Mouse (Mus musculus) ovary, adult 18-20 months (tissue): ENCODE data around the gene Apoc3.

Experiments used
- DNase-seq: peaks from one replicate; pipeline ENCODE4 v3.0.0; 2022; ENCODE audit warnings: low spot score, mixed read lengths

The Apoc3 gene

DNA sequence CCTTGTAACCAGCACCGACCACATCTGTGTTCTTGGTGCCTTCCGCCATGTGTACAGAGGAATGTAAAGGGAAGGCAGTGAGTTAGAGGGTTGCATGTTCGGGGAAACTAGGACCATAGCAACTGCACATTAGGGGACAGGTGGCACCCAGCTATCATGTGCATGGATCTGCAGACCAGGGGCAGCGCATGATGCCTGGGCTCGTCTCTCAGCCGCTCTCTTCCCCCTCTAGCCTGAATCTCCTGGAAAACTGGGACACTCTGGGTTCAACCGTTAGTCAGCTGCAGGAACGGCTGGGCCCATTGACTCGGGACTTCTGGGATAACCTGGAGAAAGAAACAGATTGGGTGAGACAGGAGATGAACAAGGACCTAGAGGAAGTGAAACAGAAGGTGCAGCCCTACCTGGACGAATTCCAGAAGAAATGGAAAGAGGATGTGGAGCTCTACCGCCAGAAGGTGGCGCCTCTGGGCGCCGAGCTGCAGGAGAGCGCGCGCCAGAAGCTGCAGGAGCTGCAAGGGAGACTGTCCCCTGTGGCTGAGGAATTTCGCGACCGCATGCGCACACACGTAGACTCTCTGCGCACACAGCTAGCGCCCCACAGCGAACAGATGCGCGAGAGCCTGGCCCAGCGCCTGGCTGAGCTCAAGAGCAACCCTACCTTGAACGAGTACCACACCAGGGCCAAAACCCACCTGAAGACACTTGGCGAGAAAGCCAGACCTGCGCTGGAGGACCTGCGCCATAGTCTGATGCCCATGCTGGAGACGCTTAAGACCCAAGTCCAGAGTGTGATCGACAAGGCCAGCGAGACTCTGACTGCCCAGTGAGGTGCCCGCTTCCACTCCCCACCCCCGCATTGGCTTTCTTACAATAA lies 5.6 kb downstream of the Apoc3 start:
- DNase-seq: peak; percentile 73

DNA sequence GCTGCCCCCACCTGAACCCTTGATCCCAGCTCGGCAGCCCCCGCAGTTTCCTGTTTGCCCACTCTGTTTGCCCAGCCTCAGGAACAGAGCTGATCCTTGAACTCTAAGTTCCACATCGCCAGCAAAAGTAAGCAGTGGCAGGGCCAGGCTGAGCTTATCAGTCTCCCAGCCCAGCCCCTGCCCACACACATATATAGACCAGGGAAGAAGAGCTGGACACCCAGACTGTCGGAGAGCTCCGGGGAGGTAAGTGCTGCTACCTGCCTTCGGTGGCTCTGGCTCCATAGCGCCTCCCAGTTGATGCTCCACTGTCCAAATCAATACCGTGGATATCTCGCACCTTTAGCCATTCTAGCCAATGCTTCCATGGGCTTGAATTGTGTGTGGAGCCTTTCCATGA lies 6.9 kb downstream of the Apoc3 start, which contains the start of gene Apoa1:
Gene Apoa1 (plus strand): TSS at position 90 of the 400 bp plus-strand sequence.
- no peak for DNase-seq

DNA sequence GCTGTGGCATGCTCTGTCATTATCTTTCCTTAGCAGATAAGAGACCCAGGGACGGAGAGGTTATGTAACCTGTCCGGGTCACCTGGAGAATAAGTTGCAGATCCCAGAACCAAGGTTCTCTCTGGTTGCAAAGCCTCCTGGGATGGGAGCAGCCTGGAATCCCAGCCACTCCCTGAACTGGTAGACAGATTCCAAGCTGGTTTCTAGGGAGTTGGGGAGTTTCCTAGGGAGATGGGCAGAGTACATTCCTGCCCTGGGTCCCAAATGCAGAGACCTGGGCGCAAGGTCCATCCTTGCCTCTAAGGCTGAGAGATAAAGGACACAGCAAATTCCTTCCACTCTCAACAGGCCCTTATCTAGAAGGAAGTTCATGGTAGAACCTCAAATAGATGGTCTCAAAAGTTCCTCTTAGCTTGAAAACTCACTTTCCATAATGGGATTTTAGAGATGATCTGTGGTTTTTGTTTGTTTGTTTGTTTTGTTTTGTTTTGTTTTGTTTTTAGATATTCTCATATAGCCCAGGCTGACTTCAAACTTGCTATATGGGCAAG lies 8.3 kb downstream of the Apoc3 start:
- DNase-seq: no peak

DNA sequence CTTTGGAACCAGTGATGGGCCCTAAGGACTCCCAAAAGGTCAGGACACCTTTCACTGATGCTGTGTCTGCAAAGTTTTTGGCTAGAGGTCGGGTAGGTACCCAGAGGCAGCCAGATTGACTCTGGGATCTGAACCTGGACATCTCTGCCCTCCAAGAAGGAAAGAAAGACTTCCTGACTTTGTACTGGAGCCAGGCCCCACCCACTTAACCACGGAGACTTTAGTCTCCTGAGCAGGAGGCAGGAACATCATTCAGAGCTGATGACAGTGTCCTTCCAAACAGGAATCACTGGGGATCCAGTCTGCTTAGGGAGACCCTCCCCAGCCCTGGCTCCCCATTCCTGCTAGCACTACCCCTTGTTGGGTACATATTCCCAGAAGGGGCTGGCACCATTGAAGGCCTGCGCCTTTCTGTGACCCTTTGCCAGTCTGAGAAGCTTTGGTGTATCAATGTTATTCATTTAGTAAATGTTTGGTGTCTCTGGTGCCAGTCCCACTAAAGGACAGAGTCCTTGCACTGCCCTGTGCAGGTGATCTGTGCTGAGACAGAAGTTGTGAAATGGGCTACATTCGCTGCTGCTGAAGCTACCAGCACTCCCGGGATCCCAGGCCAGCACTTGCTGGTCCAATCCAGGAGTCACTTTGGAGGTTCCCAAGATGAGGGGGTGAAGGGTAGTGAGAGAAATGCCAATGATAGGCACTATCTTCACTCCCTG lies 10.3 kb downstream of the Apoc3 start:
- DNase-seq: no peak

DNA sequence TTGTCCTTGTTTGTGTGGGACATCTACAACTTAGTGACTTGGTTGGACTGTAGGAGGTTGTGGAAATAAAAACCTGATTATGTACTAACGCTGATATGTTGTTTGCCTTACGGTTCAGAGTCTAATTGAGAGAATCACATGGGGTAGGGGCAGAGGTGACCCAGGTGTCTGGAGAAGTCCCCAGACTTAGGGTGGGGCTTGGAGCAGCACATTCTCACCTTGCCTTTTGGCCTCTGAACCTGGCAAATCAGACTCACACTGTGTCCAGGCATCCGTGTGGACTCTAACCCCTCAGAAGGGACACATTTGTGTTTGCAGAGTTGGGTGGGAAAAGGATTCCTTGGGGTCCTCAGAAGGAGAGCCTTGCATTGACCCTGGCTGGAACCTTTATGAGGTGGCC lies 11.3 kb downstream of the Apoc3 start:
- DNase-seq: no peak

DNA sequence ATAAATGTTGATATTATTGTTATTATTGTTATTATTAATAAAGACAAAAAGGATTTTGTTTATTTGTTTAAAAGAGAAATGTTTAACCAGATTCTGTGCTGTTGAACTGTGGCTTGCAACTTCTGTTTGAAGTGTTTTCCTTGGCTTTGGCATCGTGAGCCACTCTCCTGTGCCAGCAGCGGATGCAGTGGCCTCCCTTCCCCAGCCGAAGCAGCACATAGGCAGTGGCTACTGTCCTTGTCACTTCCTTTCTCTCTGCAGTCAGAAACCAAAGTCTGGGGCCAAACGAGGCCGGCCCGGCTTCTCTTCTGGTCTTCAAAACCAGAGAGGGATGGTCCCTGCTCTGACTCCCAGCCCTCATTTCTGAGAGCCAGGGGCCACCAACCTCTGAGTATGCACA lies 12.3 kb downstream of the Apoc3 start:
- no peak for DNase-seq

DNA sequence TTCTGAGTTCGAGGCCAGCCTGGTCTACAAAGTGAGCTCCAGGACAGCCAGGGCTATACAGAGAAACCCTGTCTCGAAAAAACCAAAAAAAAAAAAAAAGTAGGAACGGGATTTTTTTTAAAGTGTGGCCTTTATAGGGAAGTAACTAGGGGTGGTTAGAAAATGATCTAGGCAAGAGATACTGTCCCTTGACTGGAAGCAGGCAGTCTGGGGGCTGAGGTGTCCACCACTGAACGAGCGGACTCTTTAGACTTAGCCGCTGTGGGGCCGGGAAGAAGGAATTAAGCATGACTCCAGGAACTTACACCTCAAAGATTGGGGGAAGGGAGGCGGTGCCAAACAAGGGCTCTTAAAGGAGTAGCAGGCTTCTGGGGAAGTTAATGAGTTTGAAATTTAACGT lies 17.3 kb downstream of the Apoc3 start:
- DNase-seq: no peak

DNA sequence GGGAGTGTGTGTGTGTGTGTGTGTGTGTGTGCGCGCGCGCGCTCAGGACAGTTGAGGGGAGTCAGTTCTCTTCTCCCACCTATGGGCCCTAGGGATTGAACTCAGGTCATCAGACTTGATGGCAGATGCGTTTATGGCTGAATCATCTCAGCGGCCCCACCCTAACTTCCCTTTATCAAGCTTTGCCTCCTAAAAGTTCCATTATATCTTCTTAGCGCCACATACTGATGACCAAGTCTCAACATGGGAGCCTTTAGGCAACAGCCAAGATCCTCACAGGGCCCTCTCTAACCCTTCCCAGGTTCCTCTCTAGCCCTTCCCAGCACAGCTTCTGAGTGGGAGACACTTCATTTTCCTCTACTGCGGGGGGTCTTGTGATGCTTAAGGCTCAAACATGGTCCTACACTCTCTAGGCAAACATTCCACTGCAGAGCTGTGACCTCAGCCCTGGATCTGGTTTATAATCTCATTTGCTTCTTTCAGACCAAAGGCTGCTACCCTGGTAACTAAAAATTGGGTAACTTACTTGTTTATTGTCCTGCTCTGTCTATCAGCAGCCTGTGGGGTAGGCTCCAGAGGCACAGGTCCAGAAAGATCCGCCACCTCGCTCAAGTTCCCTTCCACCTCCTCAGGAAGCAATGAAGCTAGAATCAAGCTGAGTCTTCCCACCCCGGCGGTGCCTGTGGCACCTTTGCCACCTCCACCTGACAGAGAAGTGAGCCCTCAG lies 18.5 kb downstream of the Apoc3 start:
- no peak for DNase-seq

DNA sequence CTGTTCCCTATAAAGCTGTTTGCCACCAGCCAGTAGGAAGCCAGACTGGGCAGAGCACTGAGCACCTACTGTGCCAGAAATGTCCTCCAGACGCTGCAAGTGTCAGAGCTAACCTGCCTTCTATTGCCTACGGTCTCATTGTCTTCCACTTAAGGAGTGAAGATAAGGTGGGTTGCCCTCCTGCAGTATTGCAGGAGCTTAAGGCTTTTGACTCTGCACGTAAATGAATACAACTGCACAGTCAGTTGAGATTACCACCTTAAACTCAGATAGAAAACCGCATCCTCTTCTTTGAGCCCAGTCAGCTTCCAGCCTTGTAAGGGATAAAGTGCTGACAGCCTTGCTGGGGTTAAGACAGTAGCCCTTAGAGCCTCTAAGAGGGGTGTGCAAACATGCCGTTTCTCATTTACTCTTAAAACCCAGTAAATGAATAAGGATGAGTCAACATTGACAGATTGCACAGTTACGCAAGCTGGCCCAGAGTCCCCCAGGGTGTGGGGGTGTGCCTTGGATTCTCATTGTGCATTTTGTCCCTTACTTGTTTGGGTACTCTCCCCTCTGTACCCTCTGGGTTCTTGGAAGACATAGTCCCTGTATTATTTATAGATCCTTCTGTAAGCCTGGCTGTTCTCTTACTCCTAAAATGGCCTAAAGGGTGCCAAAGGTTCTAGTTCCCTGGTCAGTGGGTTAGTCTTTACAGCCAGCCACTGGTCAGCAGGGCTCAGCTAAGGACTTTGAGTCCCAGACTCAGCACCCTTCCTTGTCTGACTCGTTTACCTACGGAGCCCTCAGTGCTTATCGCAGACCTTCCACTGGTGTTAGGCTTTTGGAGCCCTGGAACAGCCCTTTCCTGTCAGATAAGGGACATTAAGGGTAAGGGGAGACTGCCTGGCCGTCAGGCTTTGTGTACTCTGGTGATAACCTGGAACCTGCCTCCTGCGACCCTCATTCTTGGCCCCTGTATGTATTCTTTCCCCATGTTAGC lies 19.8 kb downstream of the Apoc3 start:
- DNase-seq: no peak

DNA sequence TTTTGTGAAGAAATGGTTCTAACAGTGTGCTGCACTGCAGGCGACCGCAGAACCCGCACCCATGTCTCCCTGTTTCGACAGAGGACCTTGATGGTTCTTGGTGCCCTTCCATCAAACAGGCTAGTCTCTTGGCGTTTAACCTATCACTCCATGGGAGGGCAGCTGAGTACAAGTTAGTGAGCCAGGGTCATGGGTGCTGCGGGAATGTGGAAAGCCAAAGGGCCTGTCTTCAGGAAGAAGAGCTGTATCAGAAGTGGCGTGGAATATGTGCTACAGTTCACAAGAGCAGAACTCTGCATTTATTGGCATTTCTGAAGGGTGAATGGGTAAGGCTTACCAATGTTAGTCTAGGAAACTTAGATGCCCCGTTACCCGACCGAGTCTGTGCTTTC lies 20.5 kb downstream of the Apoc3 start:
- no peak for DNase-seq

DNA sequence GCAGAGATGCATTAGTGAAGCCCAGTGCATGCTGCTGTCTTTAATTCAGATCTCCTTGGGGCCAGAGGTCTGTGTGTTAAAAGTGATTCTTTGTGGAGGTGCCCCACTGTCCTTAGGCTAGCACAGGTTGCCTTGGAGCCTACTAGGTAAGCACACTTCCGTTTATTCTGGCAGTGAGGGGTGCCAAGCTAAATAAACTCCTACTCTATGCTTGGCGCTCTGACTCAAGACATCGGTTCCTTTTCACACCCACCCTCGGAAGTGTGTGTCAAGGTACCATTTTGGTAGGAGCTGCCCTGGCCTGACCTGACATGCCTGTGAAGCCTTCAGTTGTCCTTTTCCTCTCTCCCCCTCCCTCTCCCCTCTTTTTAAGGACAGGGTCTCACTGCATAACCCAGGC lies 21.2 kb downstream of the Apoc3 start:
- no peak for DNase-seq

DNA sequence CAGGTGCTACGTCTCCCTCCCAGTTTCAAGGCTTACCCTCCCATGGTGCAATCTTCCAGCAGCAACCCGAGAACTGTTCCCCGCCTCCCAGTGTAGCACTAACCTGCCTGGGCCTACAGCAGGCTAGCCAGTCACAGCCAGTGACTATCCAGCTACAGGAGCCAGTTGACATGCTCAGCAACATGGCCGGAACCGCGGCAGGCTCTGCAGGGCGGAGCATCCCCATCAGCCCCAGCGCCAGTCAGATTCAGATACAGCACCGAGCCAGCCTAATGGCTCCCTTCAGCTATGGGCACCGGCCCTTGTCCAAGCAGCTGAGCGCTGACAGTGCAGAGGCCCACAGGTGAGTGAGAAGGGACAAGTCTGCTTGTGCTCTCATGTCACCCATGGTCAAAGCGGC lies 25.0 kb downstream of the Apoc3 start:
- DNase-seq: no peak

DNA sequence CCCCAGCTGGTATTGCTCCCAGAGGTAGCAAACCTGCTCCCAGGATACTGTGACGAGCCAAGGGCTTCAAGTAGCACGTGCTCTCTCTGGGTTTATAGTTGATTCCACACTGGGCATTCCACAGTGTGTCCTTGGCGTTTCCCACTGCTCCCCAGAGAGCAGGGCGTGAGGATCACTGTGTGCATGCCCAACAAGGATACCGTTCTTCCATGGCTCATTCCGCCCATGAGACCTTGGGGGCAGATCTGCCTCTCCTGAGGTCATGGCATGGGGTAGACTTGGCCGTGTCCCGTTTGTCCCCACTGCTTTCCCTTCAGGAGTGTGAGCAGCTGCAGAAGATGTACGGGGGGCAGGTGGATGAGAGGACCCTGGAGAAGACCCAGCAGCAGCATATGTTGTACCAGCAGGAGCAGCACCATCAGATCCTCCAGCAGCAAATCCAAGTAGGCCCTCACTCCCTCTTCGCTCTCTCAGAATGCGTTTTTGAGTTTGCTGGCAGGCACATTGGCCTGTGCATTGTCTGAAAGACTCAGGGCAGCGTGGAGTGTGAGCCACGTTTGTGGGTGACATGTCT lies 26.9 kb downstream of the Apoc3 start:
- DNase-seq: peak; percentile 60

DNA sequence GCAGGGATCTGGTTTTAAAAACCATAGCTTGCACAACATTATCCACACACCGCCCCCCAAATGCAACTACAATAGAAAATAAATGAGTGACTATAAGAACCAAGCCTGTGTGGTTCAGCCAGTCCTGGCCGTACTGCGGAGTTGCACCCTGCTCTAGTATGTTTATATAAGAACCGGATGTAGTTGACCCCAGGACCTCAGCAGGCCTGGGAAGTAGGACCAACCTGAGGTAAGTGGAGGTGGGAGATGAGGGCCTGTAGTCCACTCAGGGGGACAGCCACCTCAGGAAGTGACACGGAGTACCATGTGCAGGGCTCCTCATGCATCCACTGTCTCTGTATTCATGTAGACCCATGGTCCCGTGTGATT lies 28.0 kb downstream of the Apoc3 start:
- DNase-seq: no peak

DNA sequence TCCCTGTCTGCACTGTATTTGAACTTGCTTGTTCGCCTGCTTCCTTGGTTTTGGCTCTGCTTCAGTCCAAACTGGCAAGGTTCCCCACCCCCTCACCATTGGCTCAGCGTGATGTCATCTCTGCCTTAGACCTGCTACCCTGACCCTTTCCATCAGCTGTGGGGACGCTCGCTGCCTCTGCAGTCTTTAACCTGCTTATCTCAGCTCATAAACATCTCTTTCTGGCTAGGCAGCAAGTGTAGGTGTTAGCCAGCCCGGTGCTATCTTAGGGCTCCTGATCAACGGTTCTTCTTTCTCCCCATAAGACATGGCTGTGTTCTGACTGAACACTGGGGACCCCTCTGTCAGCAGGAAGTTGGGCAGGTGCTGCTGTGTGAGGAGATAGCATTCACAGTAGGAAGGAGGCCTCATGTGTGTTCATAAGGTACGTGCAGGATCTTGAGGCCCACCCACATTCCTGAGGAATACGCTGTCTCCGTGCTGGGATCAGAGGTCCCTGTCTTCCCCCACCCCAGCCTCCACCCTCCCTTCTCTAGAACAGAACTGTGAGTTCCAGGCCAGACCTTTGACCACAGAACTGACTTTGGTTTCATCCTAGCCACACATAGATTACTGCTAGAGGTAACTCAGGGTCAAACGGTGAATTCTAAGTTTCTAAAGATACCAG lies 28.5 kb downstream of the Apoc3 start:
- no peak for DNase-seq

DNA sequence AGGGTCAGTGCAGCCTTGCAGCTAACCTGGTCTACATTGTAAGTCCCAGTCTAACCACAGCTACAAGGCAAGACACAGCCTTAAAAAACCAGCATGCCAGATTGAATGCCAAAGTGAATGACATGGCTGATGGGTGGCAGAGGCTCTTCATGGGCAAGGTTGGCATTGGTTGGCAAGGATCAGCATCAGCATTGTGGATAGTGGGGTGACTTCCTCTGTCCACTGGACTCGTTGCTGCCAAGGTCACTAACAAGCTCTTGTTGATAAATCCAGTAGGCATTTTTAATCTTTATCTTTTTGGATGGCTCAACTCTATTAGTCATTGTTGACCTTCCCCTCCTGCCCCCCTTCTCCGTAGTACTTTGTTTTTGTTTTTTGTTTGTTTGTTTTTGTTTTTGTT lies 35.8 kb downstream of the Apoc3 start:
- peak; percentile 64 for DNase-seq

DNA sequence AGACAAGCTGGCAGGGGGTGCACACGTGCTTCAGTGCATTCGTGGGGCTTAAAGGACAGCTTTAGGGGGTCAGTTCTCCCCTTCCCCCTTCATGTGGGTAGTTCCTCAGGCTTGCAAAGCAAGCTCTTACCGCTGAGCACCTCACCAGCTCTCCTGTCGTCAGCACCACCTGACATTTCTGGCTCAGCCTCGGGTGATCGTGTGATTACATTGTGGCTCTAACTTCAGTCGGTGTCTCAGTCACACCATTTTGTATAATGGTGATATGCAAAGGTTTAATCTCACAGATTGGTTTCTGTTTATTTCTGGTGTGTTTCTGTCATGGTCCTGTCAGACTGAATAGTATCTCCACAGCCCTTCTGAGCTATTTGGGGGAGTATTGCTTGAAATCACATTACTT lies 36.5 kb downstream of the Apoc3 start:
- no peak for DNase-seq

DNA sequence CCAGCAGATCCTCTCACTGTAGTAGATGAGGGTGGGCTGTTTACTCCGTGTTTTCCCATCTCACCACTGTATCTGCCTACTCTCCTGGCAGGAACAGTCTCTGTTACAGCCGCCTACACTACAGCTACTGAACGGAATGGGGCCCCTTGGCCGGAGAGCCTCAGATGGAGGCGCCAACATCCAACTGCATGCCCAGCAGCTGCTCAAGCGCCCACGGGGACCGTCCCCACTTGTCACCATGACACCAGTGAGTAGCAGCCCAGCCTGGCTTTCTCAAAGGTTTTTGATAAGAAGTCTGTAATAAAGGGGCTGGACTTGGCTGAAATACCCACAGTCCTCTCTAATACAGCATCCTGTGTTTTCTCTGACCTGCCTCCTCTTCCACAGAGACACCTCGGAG lies 37.0 kb downstream of the Apoc3 start:
- no peak for DNase-seq

DNA sequence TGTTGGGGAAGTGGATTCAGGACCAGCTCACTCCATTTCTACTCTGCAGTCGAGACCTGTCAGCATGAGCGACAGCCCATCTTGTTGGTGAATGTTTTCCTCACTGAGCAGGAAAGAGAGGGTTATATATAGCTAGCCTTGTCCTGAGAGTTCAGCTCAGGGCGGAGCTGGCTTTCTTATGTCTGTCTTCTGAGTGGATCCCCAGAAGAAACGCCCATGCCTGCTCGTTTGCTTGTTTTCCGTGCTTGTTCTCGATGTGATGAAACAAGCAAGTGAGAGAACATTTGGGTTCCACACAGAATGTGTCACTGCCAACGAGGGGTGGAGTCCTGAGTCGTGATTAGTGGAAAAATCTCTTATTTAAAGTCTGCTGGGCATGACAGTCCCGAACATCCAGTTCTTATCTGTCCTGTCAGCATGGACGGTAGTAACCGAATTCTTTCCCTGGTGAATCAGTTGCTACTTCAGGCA lies 38.7 kb downstream of the Apoc3 start:
- DNase-seq: no peak

DNA sequence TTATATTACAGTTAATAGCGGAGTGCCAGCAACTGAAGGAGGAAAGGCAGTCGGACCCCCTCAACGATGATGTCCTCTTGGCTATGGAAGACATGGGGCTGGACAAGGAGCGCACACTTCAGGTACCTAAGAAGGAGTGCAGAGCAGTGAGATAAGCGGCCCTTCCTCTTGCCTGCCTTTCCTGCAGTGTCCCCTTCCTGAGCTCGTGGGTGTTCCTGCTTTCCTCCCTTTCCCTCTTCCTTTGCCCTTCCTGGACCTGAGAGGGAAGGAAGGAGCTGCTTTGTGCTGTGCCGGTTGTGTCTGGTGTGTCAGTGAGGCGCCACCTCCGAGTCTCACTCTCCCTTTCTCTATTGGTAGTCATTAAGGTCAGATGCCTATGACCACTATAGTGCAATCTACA lies 40.6 kb downstream of the Apoc3 start:
- DNase-seq: no peak
